Mouse (Mus musculus): Measurements from ENCODE around the gene Rps6kl1. TPM values are rescaled to one million over a fixed set of nuclear protein-coding genes. Genes with fewer than 3 reads are reported as not detected.

Gene Rps6kl1
- polyA plus RNA-seq, 2 experiments = 0.39 to 0.43 TPM

DNA sequence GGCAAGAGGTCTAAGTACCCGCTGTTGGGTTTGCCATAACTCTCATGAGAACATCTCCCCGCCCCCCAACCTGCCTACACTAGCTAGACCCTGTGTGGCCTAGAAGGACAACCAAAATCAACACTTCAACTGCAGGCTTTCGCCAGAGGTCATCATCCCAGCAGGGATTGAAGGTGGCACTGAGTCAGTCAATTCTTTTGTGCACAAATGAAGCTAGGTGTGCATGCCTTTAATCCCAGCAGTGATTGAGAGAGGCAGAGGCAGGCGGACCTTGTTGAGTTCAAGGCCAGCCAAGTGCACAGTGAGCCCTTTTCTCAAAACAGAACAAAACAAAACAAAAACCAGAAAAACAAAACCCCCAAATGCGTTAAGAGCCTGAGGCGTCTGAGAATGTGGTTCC is 10.0 kb downstream of the Rps6kl1 start:
- Histone ChIP-seq H3K27me3 (ENCODE audit: control insufficient read depth, insufficient read depth, low read length) (no peaks in the 10 kb centered on the region), H3K36me3 (ENCODE audit: control insufficient read depth, insufficient read depth, low read length) (no peaks in the 10 kb centered on the region), H3K4me2 (replicated peaks; ENCODE audit: low read depth, low read length, severe bottlenecking) (no peak overlapping the region), H3K9ac (ENCODE audit: low read depth, low read length, severe bottlenecking) (no peak overlapping the region), H3K27ac (replicated peaks; ENCODE audit: low read depth, low read length) (no peak overlapping the region), H3K9me3 (ENCODE audit: control insufficient read depth, low read length) (no peaks in the 10 kb centered on the region), H3K4me3 (replicated peaks; ENCODE audit: low read length) (no peak overlapping the region), H3K4me1 (ENCODE audit: control insufficient read depth, insufficient read depth, low read length) (no peaks in the 10 kb centered on the region)
- 75% methylated on average over 6 of the region's 6 CpGs for WGBS
- no peak for TF ChIP-seq POLR2A (IDR thresholded peaks at IDR 0.05; ENCODE audit: borderline replicate concordance, extremely low read depth, insufficient read depth, insufficient read length)
- no peak for ATAC-seq (ENCODE audit: low FRiP score, low read depth)
- no peak for DNase-seq (ENCODE audit: low spot score)

- Histone ChIP-seq H3K27ac (replicated peaks; ENCODE audit: low read depth, low read length) (no peak overlapping the region), H3K4me2 (replicated peaks; ENCODE audit: low read depth, low read length, severe bottlenecking) (no peak overlapping the region), H3K4me3 (replicated peaks; ENCODE audit: low read length) (no peak overlapping the region), H3K9ac (ENCODE audit: low read depth, low read length, severe bottlenecking) (0 out of 2 replicates have a peak overlapping the region, but pooled peaks have one; percentile 28), H3K9me3 (ENCODE audit: control insufficient read depth, low read length) (no peaks in the 10 kb centered on the region), H3K27me3 (ENCODE audit: control insufficient read depth, insufficient read depth, low read length) (no peaks in the 10 kb centered on the region), H3K4me1 (ENCODE audit: control insufficient read depth, insufficient read depth, low read length) (no peaks in the 10 kb centered on the region), H3K36me3 (ENCODE audit: control insufficient read depth, insufficient read depth, low read length) (peaks cover 2% of the 10 kb centered on the region)
- no peak for TF ChIP-seq POLR2A (IDR thresholded peaks at IDR 0.05; ENCODE audit: borderline replicate concordance, extremely low read depth, insufficient read depth, insufficient read length)
- no peak for DNase-seq (ENCODE audit: low spot score)
- ATAC-seq (ENCODE audit: low FRiP score, low read depth) = no peak
- 41% methylated on average over 18 of the region's 18 CpGs for WGBS
Observed at GRCm38 (mm10) chr12:85140036-85140701, 10.9 kb downstream of the Rps6kl1 start.

- no peak for DNase-seq (ENCODE audit: low spot score)
- H3K4me3 ChIP-seq (replicated peaks; ENCODE audit: low read length) = no peak overlapping the region
- 80% methylated on average over 4 of the region's 4 CpGs for WGBS
- no peak for ATAC-seq (ENCODE audit: low FRiP score, low read depth)
- H3K36me3 ChIP-seq (ENCODE audit: control insufficient read depth, insufficient read depth, low read length) = peaks cover 34% of the 10 kb centered on the region
- H3K4me1 ChIP-seq (ENCODE audit: control insufficient read depth, insufficient read depth, low read length) = no peaks in the 10 kb centered on the region
- no peaks in the 10 kb centered on the region for H3K27me3 ChIP-seq (ENCODE audit: control insufficient read depth, insufficient read depth, low read length)
- H3K4me2 ChIP-seq (replicated peaks; ENCODE audit: low read depth, low read length, severe bottlenecking) = no peak overlapping the region
- H3K9ac ChIP-seq (ENCODE audit: low read depth, low read length, severe bottlenecking) = no peak overlapping the region
- H3K27ac ChIP-seq (replicated peaks; ENCODE audit: low read depth, low read length) = no peak overlapping the region
- no peak for TF ChIP-seq POLR2A (IDR thresholded peaks at IDR 0.05; ENCODE audit: borderline replicate concordance, extremely low read depth, insufficient read depth, insufficient read length)
- H3K9me3 ChIP-seq (ENCODE audit: control insufficient read depth, low read length) = no peaks in the 10 kb centered on the region
Observed at GRCm38 (mm10) chr12:85136627-85137026, 14.4 kb downstream of the Rps6kl1 start.

- TF ChIP-seq POLR2A (IDR thresholded peaks at IDR 0.05; ENCODE audit: borderline replicate concordance, extremely low read depth, insufficient read depth, insufficient read length) = no peak
- H3K4me1 ChIP-seq (ENCODE audit: control insufficient read depth, insufficient read depth, low read length) = no peaks in the 10 kb centered on the region
- 0 out of 2 replicates have a peak, but pooled peaks have one; percentile 14 for ATAC-seq (ENCODE audit: low FRiP score, low read depth)
- no peaks in the 10 kb centered on the region for H3K27me3 ChIP-seq (ENCODE audit: control insufficient read depth, insufficient read depth, low read length)
- no peak for DNase-seq (ENCODE audit: low spot score)
- H3K4me2 ChIP-seq (replicated peaks; ENCODE audit: low read depth, low read length, severe bottlenecking) = no peak overlapping the region
- peaks cover 42% of the 10 kb centered on the region for H3K36me3 ChIP-seq (ENCODE audit: control insufficient read depth, insufficient read depth, low read length)
- WGBS = 76% methylated on average over 19 of the region's 19 CpGs
- no peak overlapping the region for H3K9ac ChIP-seq (ENCODE audit: low read depth, low read length, severe bottlenecking)
- no peak overlapping the region for H3K4me3 ChIP-seq (replicated peaks; ENCODE audit: low read length)
- H3K27ac ChIP-seq (replicated peaks; ENCODE audit: low read depth, low read length) = no peak overlapping the region
- no peaks in the 10 kb centered on the region for H3K9me3 ChIP-seq (ENCODE audit: control insufficient read depth, low read length)
Observed at GRCm38 (mm10) chr12:85135513-85136470, 15.3 kb downstream of the Rps6kl1 start.

DNA sequence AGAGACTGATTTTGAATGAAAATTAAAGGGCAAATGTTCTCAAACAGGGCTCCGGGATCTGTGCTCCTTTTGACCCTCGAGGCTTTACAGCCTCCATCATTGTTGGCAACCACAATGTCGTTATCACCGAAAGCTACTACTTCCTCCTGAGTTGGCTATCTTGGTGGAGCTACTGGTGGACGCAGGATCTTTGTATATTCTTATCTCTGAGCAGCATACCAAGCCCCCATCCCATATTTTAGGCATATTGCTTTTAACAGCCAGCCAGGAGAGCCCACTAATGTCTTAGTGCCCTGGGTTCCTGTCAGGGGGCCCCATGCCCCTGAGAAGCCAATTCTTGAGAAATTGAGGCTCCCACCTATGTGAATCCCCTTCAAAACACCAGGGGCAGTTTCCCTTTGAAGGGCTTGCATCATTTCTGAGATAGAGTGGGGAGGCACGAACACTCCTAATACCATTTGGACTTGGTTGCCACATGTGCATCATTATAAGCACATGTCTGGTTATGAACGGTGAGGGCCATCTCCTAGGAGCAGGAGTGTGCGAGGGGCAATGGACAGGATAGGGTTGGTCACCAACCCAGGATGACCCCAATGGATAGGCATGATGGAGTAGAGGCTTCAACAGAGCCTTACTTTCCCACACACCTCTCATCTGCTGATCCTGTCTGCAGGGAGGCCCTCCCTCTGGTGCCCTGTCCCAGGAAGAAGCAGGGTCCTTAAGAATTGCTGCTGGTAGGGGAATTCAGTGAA is 16.8 kb downstream of the Rps6kl1 start:
- H3K9ac ChIP-seq (ENCODE audit: low read depth, low read length, severe bottlenecking) = no peak overlapping the region
- no peak overlapping the region for H3K4me2 ChIP-seq (replicated peaks; ENCODE audit: low read depth, low read length, severe bottlenecking)
- 88% methylated on average over 8 of the region's 8 CpGs for WGBS
- H3K36me3 ChIP-seq (ENCODE audit: control insufficient read depth, insufficient read depth, low read length) = peaks cover 57% of the 10 kb centered on the region
- no peak overlapping the region for H3K27ac ChIP-seq (replicated peaks; ENCODE audit: low read depth, low read length)
- H3K4me3 ChIP-seq (replicated peaks; ENCODE audit: low read length) = no peak overlapping the region
- H3K4me1 ChIP-seq (ENCODE audit: control insufficient read depth, insufficient read depth, low read length) = no peaks in the 10 kb centered on the region
- H3K27me3 ChIP-seq (ENCODE audit: control insufficient read depth, insufficient read depth, low read length) = no peaks in the 10 kb centered on the region
- ATAC-seq (ENCODE audit: low FRiP score, low read depth) = no peak
- no peak for TF ChIP-seq POLR2A (IDR thresholded peaks at IDR 0.05; ENCODE audit: borderline replicate concordance, extremely low read depth, insufficient read depth, insufficient read length)
- no peak for DNase-seq (ENCODE audit: low spot score)
- no peaks in the 10 kb centered on the region for H3K9me3 ChIP-seq (ENCODE audit: control insufficient read depth, low read length)
